Mouse (Mus musculus): Measurements from ENCODE around the gene Arl14.

Gene Arl14

DNA sequence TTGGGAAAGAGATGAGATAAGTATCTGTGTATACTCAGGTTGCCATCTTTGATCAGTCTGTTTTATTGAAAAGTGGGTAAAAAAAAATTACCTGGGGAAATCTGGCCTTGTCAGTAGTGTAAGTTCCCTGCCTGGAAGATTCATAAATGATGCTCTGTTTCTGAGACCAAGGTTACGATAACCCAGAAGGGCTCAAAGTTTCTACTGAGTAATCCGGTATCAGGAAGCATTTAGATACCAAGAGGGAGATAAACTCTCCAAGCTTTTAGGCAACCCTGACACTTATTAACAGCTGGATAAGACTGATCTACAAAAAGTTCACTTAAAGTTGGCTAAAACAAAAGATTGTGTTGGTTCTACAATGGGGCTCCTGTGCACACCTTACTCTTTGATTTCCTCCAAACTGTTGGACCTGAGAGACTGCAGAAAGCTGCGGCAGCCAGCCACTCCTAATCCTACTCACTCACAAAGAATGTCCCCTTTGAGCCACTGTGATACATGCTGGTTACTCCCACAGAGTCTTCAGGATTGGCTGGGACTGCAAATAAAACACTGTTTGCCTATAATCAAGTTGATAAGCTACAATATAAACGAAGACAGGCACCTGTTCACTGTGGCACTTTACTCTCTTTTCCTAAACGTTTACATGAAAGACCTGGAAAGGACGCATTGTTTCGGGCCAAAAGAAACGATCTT, at the start of gene Arl14:
Arl14 (plus strand) TSS at position 614 of the 696 bp plus-strand sequence.
- no peak for DNase-seq (ENCODE audit: low spot score in 2 of 2)

DNA sequence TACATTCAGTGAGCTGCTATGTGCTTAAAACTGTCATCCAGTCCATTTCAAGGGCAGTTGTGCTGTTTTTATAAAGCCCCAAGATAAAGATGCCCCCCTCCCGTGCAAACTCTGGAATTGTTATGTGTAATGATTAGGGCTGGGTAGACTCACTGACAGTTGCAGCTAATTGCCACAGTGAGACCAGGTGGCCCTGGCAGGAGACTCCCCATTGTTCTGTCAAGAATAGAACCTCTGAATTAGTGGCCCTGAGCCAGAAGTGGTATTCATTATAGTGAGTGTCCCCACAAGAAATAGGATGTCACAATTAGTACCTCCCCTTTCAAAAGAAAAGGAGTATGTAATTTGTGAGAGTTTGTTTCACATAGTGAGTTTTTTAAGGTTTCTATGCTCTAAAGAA, 47.0 kb upstream of the Arl14 start:
- DNase-seq (ENCODE audit: low spot score in 2 of 2): no peak

DNA sequence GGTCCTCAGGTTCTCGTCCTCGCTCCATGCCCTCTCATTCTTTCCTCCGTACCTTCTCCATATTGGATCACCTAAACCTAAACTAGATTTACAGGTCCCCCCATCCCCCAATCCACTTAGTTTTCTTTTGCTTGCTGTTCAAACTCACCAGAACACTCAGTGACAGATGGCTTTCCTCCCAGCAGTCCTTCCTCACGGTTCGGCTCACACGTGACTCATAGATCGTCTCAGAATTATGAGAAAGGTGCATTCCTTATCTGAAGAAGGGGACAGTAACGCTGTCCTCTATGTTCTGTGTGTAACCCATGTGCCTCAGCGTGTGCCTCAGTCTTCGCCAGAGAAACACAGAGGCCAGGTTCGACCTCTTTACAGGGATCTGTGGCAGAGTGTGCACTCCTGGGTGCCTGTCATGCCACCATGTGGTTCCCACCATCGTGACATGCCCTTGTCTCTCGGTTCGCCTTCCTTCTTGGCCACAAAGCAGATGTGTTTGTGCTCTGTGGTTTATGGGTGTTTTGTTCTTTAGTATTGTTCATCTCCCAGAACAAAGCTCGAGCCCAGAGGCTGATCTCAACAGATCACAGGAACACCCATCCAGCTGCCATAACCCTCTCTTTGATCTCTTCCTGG, 44.9 kb upstream of the Arl14 start:
- peak; percentile 46 for DNase-seq (ENCODE audit: low spot score in 2 of 2)

DNA sequence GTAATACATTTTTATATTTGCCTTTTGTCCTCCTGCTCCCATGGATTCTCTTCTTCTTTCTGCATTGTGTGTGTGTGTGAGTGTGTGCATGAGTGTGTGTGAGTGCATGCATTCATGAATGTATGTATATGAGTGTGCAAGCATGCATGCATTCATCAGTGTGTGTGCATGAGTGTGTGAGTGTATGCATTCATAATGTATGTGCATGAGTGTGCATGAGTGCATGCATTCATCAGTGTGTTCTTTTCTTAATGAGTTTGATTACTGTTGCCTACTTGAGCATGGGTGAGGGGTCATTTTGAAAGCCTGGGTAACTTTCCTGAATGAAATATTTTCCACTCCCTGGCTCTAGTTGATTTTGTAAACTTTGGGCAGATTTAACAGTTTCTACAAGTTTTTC, 44.3 kb upstream of the Arl14 start:
- DNase-seq (ENCODE audit: low spot score in 2 of 2): no peak

DNA sequence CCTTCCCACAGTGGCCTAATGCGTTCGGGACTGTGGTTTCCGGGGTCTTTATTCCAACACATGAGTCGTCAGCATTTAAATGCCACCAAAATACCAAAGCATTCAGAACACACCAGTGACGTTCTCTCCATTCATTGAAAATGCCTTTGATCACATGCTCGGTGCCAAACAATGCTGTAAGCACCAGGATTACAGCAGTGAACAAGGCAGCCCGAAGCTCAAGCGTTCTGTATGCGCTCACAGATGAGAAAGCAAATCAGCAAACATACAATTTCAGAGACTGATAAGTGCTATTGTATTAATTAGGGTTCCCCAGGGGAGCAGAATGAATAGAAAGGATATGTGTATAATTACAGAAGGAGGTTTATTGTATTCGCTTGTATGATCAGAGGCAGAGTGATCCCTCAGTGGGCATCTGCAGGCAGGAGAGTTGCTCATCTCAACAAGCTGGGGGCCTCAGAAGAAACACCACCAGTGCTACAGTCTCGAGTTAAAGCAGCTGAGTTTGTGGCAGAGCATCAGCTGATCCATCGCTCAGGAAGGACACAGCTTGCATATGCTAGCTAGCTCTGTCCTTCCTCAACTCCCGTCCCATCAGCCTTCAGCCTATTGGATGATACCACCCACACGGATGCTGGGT, 43.7 kb upstream of the Arl14 start:
- DNase-seq (ENCODE audit: low spot score in 2 of 2): no peak

DNA sequence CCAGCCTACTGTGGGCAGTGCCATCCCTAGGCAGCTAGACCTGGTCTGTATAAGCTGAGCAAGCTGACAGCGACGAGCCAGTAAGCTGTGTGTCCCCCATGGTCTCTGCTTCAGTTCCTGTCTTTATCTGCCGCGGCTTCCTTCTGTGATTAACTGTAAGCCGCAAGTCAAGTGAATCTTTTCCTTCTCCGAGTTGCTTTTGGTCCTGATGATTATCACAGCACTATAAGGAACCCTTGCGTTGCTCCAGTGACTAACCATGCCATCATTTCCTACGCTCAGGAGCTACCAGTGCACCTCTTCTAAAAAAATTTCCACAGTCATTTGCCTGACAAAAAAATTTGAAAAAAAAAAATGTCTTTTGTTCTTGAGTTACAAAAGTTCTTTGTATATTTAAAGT, 40.7 kb upstream of the Arl14 start:
- DNase-seq (ENCODE audit: low spot score in 2 of 2): no peak

DNA sequence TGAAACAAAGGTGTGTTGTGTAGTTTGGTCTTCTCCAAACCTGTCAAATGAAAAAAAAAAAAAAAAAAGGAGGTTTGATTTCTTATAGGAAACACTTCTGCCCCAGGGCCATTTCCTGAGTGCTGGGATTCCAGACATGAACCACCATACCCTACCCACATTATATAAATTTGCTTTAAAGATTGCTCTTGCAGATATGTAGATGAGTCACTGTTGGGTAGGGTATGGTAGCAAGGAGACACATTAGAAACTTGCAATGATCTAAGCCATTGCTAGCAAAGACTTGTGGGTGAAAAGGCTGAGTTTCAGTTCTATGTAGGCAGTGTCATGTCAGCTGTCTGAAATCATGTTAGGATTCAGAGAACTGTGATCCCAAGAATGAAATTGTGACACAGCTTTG, 40.0 kb upstream of the Arl14 start:
- no peak for DNase-seq (ENCODE audit: low spot score in 2 of 2)

DNA sequence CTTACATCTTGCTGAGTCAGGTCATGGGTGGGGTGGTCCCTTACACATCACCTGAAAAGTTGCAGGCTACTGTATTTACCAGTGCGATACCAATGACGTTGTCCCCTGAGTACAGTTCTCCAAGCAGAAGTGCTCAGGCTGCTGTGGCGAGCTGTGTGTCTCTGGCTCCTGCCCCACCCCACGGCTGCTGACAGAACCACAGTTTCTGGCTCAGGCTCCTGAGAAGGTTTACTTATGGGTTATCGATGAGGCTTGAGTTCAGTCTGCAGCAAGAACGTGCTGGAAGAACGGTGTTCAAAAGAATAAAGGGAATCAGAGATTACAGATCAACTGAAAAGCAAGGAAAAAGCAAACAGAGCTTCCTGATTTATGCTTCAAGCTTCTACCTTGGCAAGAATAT, 37.0 kb upstream of the Arl14 start:
- DNase-seq (ENCODE audit: low spot score in 2 of 2): no peak

DNA sequence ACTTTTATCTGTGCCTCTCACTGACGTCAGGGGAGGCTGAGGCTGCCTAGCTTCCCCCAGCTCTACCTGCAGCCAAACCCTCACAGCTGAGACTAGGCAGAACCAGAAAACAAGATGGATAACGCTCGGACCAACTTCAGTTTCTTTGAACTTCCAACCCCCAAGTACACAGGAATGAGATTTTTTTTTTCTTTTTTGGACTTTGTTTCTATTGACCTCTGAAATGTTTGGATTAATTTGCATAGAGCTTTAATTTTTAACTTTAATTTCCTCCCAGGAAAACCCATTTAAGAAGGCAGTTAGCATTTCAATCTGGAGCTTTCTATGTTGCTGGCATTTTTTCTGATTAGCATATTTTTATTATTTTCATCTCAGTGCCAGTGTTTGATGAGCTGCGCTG, 36.2 kb upstream of the Arl14 start:
- DNase-seq (ENCODE audit: low spot score in 2 of 2): no peak

DNA sequence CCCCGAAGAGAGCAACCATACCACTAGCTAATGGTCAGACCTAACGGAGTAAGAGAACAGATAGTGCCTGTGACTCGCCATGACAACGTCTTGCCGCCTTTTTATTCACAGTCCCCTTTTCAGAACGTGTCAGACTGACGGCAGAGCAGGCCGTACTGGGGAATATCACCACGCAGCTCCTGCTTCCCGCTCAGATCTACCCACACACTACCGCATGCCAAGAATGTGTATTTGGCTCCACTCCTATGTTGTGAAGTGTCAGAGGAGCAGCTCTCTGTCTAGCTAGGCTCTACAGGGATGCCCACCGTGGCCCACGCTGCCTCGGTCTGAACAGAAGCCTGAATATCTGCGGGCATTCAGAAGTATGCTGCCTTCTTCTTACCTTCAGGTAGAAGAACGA, 35.6 kb upstream of the Arl14 start:
- DNase-seq (ENCODE audit: low spot score in 2 of 2): no peak

DNA sequence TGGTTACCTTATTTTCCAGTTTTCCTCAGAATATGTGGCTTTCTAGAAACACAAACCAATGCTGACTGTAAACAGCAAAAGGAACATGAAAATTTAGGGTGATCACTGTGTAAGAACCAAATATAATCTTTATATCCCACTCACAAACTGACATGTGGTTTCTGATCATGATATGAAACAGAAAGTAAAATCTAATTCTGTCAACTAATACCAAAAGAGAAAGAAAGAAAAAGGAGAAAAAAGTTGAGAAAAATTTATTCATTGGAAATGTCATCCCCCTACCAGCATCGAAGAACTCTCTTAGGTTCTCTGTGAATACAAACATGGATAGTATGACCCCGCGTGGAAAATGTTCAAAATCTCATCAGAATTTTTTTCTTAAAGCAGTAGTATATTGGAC, 29.2 kb upstream of the Arl14 start:
- DNase-seq (ENCODE audit: low spot score in 2 of 2): no peak

DNA sequence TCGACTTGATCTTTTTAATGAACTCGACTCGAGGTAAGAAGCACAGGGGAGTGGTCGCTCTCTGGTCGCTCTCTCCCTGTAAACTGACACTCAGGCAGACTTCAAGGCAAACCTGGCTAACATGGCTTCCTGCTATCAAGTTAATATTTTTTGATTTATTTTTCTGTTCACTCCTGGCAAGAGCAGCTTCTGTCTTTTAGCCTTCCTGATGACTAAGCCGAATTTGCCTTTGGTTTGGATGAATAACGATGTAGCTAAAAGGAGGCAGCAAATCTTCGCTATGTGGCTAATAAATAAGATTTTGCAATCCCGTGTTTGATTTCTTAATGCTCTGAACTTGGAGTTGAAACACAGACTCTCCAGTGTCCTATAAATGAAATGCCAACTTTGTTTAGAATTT, 27.7 kb upstream of the Arl14 start:
- DNase-seq (ENCODE audit: low spot score in 2 of 2): no peak

DNA sequence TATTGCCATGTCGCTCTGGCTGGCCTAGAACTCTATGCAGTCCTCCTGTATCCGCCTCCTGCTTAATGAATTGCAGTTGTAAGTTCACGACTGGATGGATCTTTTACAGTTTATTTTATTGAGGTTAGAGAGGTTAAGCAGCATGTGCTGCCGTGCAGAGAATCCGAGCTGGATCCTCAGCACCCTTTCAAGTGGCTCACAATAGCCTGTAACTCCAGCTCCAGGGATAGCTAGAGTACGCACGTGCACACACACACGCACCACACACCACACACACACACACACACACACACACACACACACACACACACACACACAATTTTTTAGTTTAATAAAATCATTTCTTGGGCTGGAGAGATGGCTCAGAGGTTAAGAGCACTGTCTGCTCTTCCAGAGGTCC, 27.0 kb upstream of the Arl14 start:
- no peak for DNase-seq (ENCODE audit: low spot score in 2 of 2)

DNA sequence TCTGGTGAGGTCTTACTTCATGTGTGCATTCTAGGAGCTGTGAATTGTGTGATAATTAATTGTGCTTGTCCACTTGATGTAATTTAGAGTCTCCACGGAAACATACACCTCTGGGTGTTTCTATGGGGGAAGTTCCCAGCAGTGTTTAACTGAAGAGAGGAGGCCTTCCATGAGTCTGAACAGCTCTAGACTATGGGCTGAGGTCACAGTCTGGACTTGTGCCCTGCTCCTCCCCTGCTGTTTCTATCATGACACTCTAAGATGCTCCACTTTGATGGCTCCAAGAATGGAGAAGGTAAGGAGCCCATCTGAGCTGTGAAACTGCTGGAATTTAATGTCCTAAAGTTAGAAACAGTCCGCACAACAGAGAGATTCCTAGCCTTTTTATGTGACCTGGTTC, 24.1 kb upstream of the Arl14 start:
- no peak for DNase-seq (ENCODE audit: low spot score in 2 of 2)

DNA sequence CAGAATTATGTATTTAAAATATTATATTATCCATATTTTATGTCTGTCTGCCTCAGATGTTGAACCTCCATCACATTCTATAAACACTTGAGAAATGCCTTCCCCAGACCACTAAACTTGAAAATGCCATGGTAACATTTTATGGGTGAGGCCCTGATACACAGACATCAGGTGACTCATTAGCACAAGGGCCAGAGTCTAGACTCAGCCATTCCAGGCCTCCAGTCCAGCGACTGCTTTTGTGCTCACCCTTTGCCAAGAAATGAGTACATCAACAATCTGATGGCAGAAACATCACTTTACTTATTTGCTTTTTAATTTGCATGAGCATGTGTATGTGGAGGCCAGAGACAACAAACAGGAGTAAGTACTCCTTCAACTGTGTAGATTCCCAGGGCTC, 22.0 kb upstream of the Arl14 start:
- DNase-seq (ENCODE audit: low spot score in 2 of 2): no peak

DNA sequence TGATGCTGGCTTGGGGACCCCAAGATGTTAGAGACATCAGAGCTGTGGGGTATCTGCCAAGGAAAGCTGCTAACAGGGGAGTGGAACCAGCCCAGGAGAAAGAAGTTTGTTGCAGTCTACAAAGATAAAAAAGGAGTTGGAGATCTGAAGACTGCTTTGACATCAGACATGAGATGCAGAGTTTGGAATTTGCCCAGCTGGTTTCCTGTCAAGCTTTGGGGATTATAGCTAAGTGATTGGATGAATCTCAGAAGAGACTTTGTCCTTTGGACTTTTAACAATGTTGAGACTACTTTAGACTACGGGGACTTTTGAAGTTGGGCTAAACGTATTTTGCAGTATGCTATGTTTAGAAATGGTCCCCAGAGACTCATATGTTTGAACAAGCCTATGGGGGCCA, 21.0 kb upstream of the Arl14 start:
- no peak for DNase-seq (ENCODE audit: low spot score in 2 of 2)

DNA sequence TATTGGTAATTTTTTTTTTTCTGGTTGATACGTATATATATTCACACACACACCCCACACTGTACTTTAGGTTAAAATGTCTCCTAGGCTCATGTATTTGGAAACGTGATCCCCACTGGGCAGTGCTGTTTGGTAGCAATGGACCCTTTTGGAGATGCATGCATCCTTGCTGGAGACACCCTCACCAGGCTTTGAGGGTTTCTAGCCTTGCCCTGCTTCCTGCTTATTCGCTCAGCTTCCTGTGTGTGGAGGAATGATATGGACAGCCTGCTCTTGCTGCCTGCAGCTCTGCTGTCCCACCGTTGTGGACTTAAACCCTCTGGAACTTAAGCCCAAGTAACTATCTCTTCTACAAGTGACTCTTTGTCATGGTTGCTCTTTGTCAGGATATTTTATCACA, 19.3 kb upstream of the Arl14 start:
- DNase-seq (ENCODE audit: low spot score in 2 of 2): no peak

DNA sequence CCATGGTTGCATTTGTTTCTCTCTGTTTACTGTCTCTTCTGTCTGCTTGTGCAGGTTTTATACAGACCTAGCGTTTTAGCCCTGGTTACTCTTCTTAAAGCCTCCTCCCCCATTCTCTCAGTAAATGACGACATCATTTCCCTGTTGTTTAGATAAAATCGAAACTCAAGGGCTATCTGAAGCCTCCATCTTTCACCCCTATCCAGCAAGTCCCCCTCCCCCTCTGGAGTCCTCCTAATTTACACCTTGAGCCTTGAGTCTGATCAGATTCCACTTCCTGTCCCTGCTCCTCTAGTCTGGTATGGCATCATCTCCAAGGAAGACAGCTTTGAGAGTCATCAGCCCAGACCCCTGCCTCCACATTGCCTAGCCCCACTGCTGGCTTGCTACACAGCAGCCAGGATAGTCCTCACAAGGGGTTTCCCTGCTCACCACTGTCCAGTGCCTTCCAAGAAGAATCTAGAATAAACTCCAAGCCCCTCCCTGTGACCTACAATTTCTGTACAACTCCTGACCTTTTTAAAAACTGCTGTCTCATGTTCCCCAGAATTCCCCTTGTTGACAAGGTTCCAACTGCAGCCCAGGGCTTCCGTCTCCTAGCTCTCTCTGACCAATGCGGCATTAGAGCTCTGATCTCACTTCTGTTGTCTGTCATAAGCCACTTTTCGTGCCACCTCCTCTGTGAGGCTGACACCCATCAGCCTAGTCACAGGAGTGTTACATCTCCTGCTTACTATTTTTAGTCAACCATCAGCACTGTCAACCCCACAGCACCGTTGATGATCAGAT, 16.8 kb upstream of the Arl14 start:
- peak; percentile 27 to 31 for DNase-seq (ENCODE audit: low spot score in 2 of 2)

DNA sequence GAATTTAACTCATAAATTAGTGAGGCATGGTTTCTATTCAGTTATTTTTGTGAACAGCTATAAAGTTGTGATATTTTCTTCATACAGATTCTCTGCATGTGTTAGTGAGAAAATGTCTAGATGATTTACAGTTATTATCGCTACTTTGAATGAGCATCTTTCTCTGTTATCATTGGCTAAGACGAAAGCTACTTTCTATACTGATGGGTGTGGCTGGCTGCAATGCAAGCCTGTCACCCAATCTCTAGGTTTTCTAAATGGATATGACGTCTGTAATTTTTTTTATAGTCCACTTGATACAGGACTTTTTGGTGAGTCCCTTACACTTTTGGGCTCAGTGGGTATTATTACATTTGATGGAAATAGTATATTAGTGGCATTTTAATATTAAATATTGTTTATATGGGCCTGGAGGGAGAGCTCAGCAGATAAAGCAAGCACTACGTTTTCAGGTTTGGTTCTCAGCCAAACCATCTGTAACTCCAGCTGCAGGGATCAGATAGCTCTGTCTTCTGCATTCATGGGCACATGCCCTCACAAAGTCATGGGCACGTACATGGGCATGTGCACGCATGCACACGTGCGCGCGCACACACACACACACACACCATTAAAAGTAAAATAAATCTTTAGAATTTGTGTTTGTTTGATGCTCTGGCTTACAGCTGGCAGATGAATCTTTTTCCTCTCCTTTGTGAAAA, 15.9 kb upstream of the Arl14 start:
- DNase-seq (ENCODE audit: low spot score in 2 of 2): no peak

DNA sequence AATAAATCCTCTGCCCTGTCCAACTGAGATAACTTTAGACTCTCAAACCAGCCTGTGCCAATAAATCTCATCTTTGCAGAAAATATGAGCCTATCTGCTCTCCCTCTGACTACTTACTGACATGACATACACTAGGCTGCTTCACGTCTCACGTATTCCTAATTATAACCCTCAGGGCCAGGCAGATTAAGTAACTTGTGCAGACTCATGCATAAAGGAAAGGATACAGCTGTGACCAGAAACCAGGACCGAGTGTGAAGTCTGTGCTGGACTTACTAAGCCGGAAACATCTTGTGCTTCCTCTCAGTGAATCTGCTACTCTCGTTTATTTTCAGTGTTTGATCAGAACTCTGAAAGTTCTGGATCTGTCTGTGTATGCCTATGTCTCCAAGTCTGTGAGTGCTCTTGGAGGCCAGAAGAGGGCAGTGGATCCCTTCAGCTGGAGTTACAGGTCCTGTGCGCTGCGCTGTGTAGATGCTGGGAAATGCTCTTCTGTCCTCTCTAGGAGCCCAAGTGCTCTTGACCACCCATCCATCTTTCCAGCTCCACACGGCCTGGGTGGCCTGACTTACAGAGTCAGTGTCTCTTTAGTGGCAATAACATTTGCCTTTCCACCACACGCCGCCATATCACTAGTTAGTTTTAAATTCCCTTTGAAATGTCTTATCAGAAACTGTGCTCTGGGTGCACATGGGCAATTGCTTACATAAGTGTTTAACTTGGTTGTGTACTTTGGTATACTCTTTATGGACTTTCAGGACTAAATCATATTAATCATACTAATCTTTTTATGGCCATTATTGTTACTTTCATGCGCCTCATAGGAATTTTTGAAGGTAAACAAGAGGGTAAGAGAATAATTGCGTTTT, 13.5 kb upstream of the Arl14 start:
- no peak for DNase-seq (ENCODE audit: low spot score in 2 of 2)

DNA sequence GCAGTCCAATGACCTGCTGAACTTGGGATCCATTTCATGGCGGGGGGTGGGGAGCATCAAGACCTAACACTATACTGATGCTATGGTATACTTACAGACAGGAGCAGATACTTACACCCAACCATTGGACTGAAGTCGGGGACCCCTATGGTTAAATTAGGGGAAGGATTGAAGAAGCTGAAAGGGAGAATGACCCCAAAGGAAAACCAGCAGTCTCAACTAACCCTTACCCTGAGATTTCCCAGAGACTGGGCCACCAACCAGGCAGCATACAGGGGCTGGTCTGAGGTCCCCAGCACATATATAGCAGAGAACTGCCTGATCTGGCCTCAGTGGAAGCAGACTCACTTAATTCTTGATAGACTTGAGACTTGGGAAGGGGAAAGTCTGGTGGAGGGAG, 10.0 kb upstream of the Arl14 start:
- DNase-seq (ENCODE audit: low spot score in 2 of 2): no peak
